Mouse (Mus musculus): ENCODE results near the gene Tfap2a. TPM values are rescaled to one million over a fixed set of nuclear protein-coding genes. Genes with fewer than 3 reads are reported as not detected.

Tfap2a gene
- total RNA-seq (2023): not detected

DNA sequence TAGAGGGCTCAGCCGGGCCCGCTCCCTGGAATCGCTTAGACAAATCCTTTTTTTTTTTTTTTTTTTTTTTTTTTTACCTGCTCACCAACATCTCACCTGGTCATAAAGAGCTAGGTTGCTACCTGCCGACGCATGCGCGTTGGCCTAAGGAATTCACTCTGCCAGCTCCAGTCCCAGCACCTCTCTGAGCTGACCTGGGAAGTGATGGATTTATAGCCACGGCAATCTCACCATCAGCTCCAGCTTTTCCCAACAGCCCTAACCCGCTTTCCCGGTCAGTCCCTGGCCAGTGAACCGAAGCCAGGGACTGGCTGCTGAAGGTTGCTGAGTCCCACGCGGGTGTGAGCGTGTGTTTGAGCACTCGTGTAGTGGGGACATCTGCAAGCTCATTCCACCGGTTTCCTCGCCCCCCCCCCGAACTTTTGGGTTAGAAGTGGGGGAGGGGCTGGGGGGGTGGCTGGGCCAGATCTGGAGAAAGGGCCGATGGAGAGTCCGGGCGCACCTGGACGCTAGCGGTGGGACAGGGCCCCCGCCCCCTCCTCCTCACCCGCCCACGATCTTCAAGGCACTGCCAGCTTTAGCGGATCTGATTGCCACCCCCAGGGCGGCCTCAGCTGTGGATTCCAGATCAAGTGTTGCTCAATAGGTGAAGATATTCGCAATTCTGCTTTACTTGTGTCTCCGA, at the start of gene Tfap2a:
Tfap2a (minus strand) TSS at position 181 of the 685 bp plus-strand sequence.

Other genes with a start within 250 kb of the Tfap2a start
- gene Gcnt2, start 121.4 kb upstream of the Tfap2a start, total RNA-seq (2023): 1 to 10 TPM in 1 of 2 experiments, under 1 TPM in 1; 0.80 to 3.0 TPM

All from T-cell, adult 66 days (primary cell).